Mouse (Mus musculus) midbrain, embryonic 14.5 days (tissue): ENCODE measurements around the gene P2ry4. TPM values are rescaled to one million over a fixed set of nuclear protein-coding genes. Genes with fewer than 3 reads are reported as not detected.

Experiments used
- ATAC-seq: fragments of 200-750 bp; cut with Nextera tagmentation; 2 replicates; pipeline ENCODE4 v1.8.0; 2017; ENCODE audit warnings: moderate number of reproducible peaks, moderate library complexity; ENCODE audit not compliant: low FRiP score, low TSS enrichment
- DNase-seq: peaks from one replicate; pipeline ENCODE4 v3.0.0-alpha.2; 2015
- H3K27ac ChIP-seq: fragments of 300-500 bp; sonication (generic); replicated peaks from 2 replicates; pipeline ENCODE4 v1.5.1; 2014; ENCODE audit warnings: mild to moderate bottlenecking, low read depth, low read length, moderate library complexity
- H3K27me3 ChIP-seq: fragments of 300-500 bp; sonication (generic); 2 replicates; pipeline ENCODE4 v1.6.1; 2014; ENCODE audit warnings: low read length, control low read depth, mixed read lengths; ENCODE audit not compliant: control insufficient read depth, insufficient read depth
- H3K36me3 ChIP-seq: fragments of 300-500 bp; sonication (generic); 2 replicates; pipeline ENCODE4 v1.6.1; 2014; ENCODE audit warnings: low read length, control low read depth; ENCODE audit not compliant: control insufficient read depth, insufficient read depth
- H3K4me1 ChIP-seq: fragments of 300-500 bp; sonication (generic); 2 replicates; pipeline ENCODE4 v1.6.1; 2014; ENCODE audit warnings: mild to moderate bottlenecking, antibody characterized with exemption, low read length, control low read depth; ENCODE audit not compliant: control insufficient read depth, insufficient read depth
- H3K4me2 ChIP-seq: fragments of 300-500 bp; sonication (generic); 2 replicates; pipeline ENCODE4 v1.6.1; 2014; ENCODE audit warnings: mild to moderate bottlenecking, low read length, moderate library complexity
- H3K4me3 ChIP-seq: fragments of 300-500 bp; sonication (generic); replicated peaks from 2 replicates; pipeline ENCODE4 v1.5.1; 2014; ENCODE audit warnings: low read depth, low read length
- H3K9ac ChIP-seq: fragments of 300-500 bp; sonication (generic); replicated peaks from 2 replicates; pipeline ENCODE4 v1.6.1; 2014; ENCODE audit warnings: mild to moderate bottlenecking, low read length, moderate library complexity
- H3K9me3 ChIP-seq: fragments of 300-500 bp; sonication (generic); 2 replicates; pipeline ENCODE4 v1.6.1; 2016; ENCODE audit warnings: low read length, control low read depth, mixed read lengths; ENCODE audit not compliant: control insufficient read depth
- WGBS: fragments of 180-500 bp; shearing (Covaris S2); extraction: QIAGEN DNeasy Blood & Tissue Kit; methylation state at CpG from one replicate; pipeline ENCODE4 v1.1.7; 2014; 5-methylcytosine and 5-hydroxymethylcytosine counted together
- polyA plus RNA-seq: library from polyadenylated mRNA; unstranded; fragments of >200 nt; fragmentation: Nextera tagmentation; extraction: Ambion mirVana; gene quantifications from 2 replicates; pipeline ENCODE4 v1.2.1, GENCODE M21; 2014

P2ry4 gene
- polyA plus RNA-seq: not detected in 2 replicates

- no peaks in the 10 kb centered on the region for H3K4me1 ChIP-seq
- WGBS: 62% methylated on average over 4 of the region's 4 CpGs
- no peak within 1 kb of the TSS for H3K27ac ChIP-seq
- DNase-seq: no peak
- no peak within 1 kb of the TSS for H3K4me2 ChIP-seq
- no peaks in the 10 kb centered on the region for H3K36me3 ChIP-seq
- H3K9me3 ChIP-seq: no peaks in the 10 kb centered on the region
- no peak for ATAC-seq
- H3K9ac ChIP-seq: no peak within 1 kb of the TSS
- H3K27me3 ChIP-seq: no peaks in the 10 kb centered on the region
- no peak within 1 kb of the TSS for H3K4me3 ChIP-seq
Measured at GRCm38 (mm10) chrX:100594791-100595190, at the start of gene P2ry4. TSS of gene P2ry4 (minus strand) at chrX:100594869.

GRCm38 (mm10) chrX:100638477-100638876, 43.8 kb upstream of the P2ry4 start:
- Histone ChIP-seq H3K27ac (no peak overlapping the region), H3K9ac (no peak overlapping the region), H3K4me1 (no peaks in the 10 kb centered on the region), H3K4me3 (no peak overlapping the region), H3K4me2 (no peak overlapping the region), H3K27me3 (no peaks in the 10 kb centered on the region), H3K36me3 (no peaks in the 10 kb centered on the region), H3K9me3 (no peaks in the 10 kb centered on the region)
- DNase-seq: no peak
- no peak for ATAC-seq
- WGBS: 96% methylated on average over 8 of the region's 8 CpGs

- Histone ChIP-seq H3K9me3 (no peaks in the 10 kb centered on the region), H3K27me3 (no peaks in the 10 kb centered on the region), H3K9ac (no peak overlapping the region), H3K4me3 (no peak overlapping the region), H3K36me3 (no peaks in the 10 kb centered on the region), H3K4me1 (no peaks in the 10 kb centered on the region), H3K4me2 (no peak overlapping the region), H3K27ac (no peak overlapping the region)
- 93% methylated on average over 2 of the region's 2 CpGs for WGBS
- DNase-seq (no peak), ATAC-seq (no peak)
Measured at GRCm38 (mm10) chrX:100629076-100629475, 34.4 kb upstream of the P2ry4 start.

- Histone ChIP-seq H3K27me3 (no peaks in the 10 kb centered on the region), H3K36me3 (peaks cover 8% of the 10 kb centered on the region), H3K27ac (peak within 1 kb of the TSS; percentile 54; the same call in 1 of the 2 replicates), H3K4me3 (peak within 1 kb of the TSS; percentile 46), H3K4me2 (peak within 1 kb of the TSS; percentile 71), H3K9ac (peak within 1 kb of the TSS; percentile 52), H3K9me3 (no peaks in the 10 kb centered on the region), H3K4me1 (no peaks in the 10 kb centered on the region)
- 16% methylated on average over 62 of the region's 62 CpGs for WGBS
- DNase-seq (peak; percentile 96), ATAC-seq (peak; percentile 99)
Measured at GRCm38 (mm10) chrX:100625802-100626793, 31.4 kb upstream of the P2ry4 start, which contains the start of gene Pdzd11. TSS of gene Pdzd11 (minus strand) at chrX:100626568.

GRCm38 (mm10) chrX:100625546-100625801, 30.8 kb upstream of the P2ry4 start, which contains the start of gene Kif4:
TSS of gene Kif4 (plus strand) at chrX:100625737.
- Histone ChIP-seq H3K27ac (peak within 1 kb of the TSS; percentile 54; the same call in 1 of the 2 replicates), H3K9me3 (no peaks in the 10 kb centered on the region), H3K27me3 (no peaks in the 10 kb centered on the region), H3K4me2 (peak within 1 kb of the TSS; percentile 71), H3K4me1 (no peaks in the 10 kb centered on the region), H3K4me3 (peak within 1 kb of the TSS; percentile 46), H3K36me3 (peaks cover 8% of the 10 kb centered on the region), H3K9ac (peak within 1 kb of the TSS; percentile 52)
- ATAC-seq (no peak), DNase-seq (no peak)
- WGBS: 25% methylated on average over 3 of the region's 3 CpGs

- WGBS: 27% methylated on average over 7 of the region's 7 CpGs
- Histone ChIP-seq H3K27ac (no peak overlapping the region), H3K9me3 (no peaks in the 10 kb centered on the region), H3K36me3 (peaks cover 8% of the 10 kb centered on the region), H3K4me2 (peak overlapping the region; percentile 56), H3K4me1 (no peaks in the 10 kb centered on the region), H3K9ac (peak overlapping the region; percentile 52), H3K4me3 (peak overlapping the region; percentile 46), H3K27me3 (no peaks in the 10 kb centered on the region)
- ATAC-seq (no peak), DNase-seq (peak; percentile 12)
Measured at GRCm38 (mm10) chrX:100625146-100625545, 30.5 kb upstream of the P2ry4 start.

GRCm38 (mm10) chrX:100624242-100624641, 29.6 kb upstream of the P2ry4 start:
- no peaks in the 10 kb centered on the region for H3K4me1 ChIP-seq
- ATAC-seq (no peak), DNase-seq (no peak)
- H3K27ac ChIP-seq: no peak overlapping the region
- H3K27me3 ChIP-seq: no peaks in the 10 kb centered on the region
- WGBS: 93% methylated on average over 4 of the region's 4 CpGs
- no peak overlapping the region for H3K4me2 ChIP-seq
- no peak overlapping the region for H3K9ac ChIP-seq
- H3K4me3 ChIP-seq: no peak overlapping the region
- no peaks in the 10 kb centered on the region for H3K9me3 ChIP-seq
- peaks cover 8% of the 10 kb centered on the region for H3K36me3 ChIP-seq

- Histone ChIP-seq H3K4me1 (no peaks in the 10 kb centered on the region), H3K9ac (no peak overlapping the region), H3K4me3 (no peak overlapping the region), H3K4me2 (no peak overlapping the region), H3K27me3 (no peaks in the 10 kb centered on the region), H3K36me3 (peaks cover 8% of the 10 kb centered on the region), H3K27ac (no peak overlapping the region), H3K9me3 (no peaks in the 10 kb centered on the region)
- ATAC-seq (no peak), DNase-seq (peak; percentile 37)
- WGBS: 75% methylated on average over 2 of the region's 2 CpGs
Measured at GRCm38 (mm10) chrX:100621366-100621765, 26.7 kb upstream of the P2ry4 start.

- Histone ChIP-seq H3K9ac (no peak overlapping the region), H3K36me3 (peaks cover 8% of the 10 kb centered on the region), H3K4me1 (no peaks in the 10 kb centered on the region), H3K4me3 (no peak overlapping the region), H3K27me3 (no peaks in the 10 kb centered on the region), H3K9me3 (no peaks in the 10 kb centered on the region), H3K4me2 (no peak overlapping the region), H3K27ac (no peak overlapping the region)
- 77% methylated on average over 3 of the region's 3 CpGs for WGBS
- DNase-seq (no peak), ATAC-seq (no peak)
Measured at GRCm38 (mm10) chrX:100618488-100618887, 23.8 kb upstream of the P2ry4 start.
